12 mouse cellular contexts compared by ENCODE assay signal in the genomic region with DNA sequence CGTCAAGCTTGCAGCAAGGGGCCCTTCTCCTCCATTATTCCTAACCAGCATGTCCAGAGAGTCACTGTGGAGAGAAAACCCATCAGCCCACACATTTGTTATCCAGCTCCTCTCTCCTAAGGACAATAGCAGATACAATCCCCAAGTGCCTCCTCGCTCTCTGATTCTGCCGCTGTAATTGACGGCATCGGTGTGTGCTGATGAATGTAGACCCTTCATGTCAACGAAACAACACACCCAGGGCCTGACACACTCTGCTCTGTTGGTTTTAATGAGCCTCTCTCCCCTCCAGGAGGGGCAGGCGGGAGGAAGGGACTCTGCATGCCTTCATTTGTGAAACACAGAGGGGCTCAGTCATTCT. TPM values are rescaled to one million over a fixed set of nuclear protein-coding genes. Genes with fewer than 3 reads are reported as not detected.
A peak's percentile ranks its signal among the peaks of the same experiment; 100 is the strongest.
DNase-seq lines count a peak whose midpoint lies in the region; ATAC-seq lines count a peak whose summit lies in the region.
"Had no signal": no experiment of that assay in that cellular context is flagged by ENCODE, and none has a peak within 500 bp of the region (broad histone marks: within the 10 kb centered on the region; RNA-seq: fewer than 3 reads in every experiment).

No protein-coding gene starts in this region.

- H3K36me3 ChIP-seq in kidney, embryonic 14.5 days (ENCODE audit: control insufficient read depth, insufficient read depth, low read length) = peaks cover 20% of the 10 kb centered on the region; the same call in 1 of the 2 replicates
- H3K36me3 ChIP-seq in forebrain, embryonic 14.5 days (ENCODE audit: control insufficient read depth, insufficient read depth, low read length) = peaks cover 4% of the 10 kb centered on the region; the same call in 1 of the 2 replicates
- H3K36me3 ChIP-seq in limb, embryonic 13.5 days = peaks cover 43% of the 10 kb centered on the region
- H3K36me3 ChIP-seq in neural tube, embryonic 14.5 days (ENCODE audit: control insufficient read depth, insufficient read depth, low read length) = no peaks in the 10 kb centered on the region

- 22% methylated on average over 7 of the region's 7 CpGs for WGBS in kidney, embryonic 14.5 days
- WGBS in forebrain, embryonic 14.5 days = 3% methylated on average over 7 of the region's 7 CpGs
- WGBS in limb, embryonic 13.5 days = 16% methylated on average over 7 of the region's 7 CpGs
- WGBS in neural tube, embryonic 14.5 days = 12% methylated on average over 7 of the region's 7 CpGs

- H3K9me3 ChIP-seq in kidney, embryonic 14.5 days (ENCODE audit: control insufficient read depth, low read length) = peaks cover 7% of the 10 kb centered on the region; the same call in 1 of the 2 replicates
- 0 out of 2 replicates have a peak, but pooled peaks cover 5% of the 10 kb centered on the region for H3K9me3 ChIP-seq in forebrain, embryonic 14.5 days (replicated peaks; ENCODE audit: control insufficient read depth, low read length)
- H3K9me3 ChIP-seq in limb, embryonic 13.5 days = peaks cover 10% of the 10 kb centered on the region
- no peaks in the 10 kb centered on the region for H3K9me3 ChIP-seq in neural tube, embryonic 14.5 days (ENCODE audit: control insufficient read depth, low read length)

- H3K27me3 ChIP-seq in kidney, embryonic 14.5 days (ENCODE audit: control insufficient read depth, insufficient read depth, low read length) = no peaks in the 10 kb centered on the region
- no peaks in the 10 kb centered on the region for H3K27me3 ChIP-seq in forebrain, embryonic 14.5 days (replicated peaks; ENCODE audit: control insufficient read depth, insufficient read depth, low read length)
- no peaks in the 10 kb centered on the region for H3K27me3 ChIP-seq in limb, embryonic 13.5 days
- no peaks in the 10 kb centered on the region for H3K27me3 ChIP-seq in neural tube, embryonic 14.5 days (ENCODE audit: control insufficient read depth, insufficient read depth, low read length)
- H3K27me3 ChIP-seq: Patski had no signal

- no peak overlapping the region for H3K4me2 ChIP-seq in kidney, embryonic 14.5 days (replicated peaks; ENCODE audit: low read depth, low read length)
- no peak overlapping the region for H3K4me2 ChIP-seq in forebrain, embryonic 14.5 days (ENCODE audit: low read length)
- peak overlapping the region; percentile 19 for H3K4me2 ChIP-seq in limb, embryonic 13.5 days (replicated peaks)
- H3K4me2 ChIP-seq in neural tube, embryonic 14.5 days (ENCODE audit: low read depth, low read length) = no peak overlapping the region

- DNase-seq in kidney, postnatal 14 days = no peak
- DNase-seq in forebrain, embryonic 14.5 days (ENCODE audit: low spot score) = peak; percentile 50
- no peak for DNase-seq in right cerebral cortex, postnatal 10 days (ENCODE audit: low spot score in 2 of 2)
- DNase-seq in lung, postnatal 14 days = no peak
- DNase-seq: liver had no signal

- H3K4me1 ChIP-seq in kidney, embryonic 14.5 days (ENCODE audit: control insufficient read depth, insufficient read depth, low read length) = peaks cover 20% of the 10 kb centered on the region
- H3K4me1 ChIP-seq in forebrain, embryonic 14.5 days (ENCODE audit: control insufficient read depth, insufficient read depth, low read length) = peaks cover 16% of the 10 kb centered on the region
- peaks cover 31% of the 10 kb centered on the region for H3K4me1 ChIP-seq in limb, embryonic 13.5 days
- H3K4me1 ChIP-seq in neural tube, embryonic 14.5 days (ENCODE audit: control insufficient read depth, insufficient read depth, low read length) = peaks cover 29% of the 10 kb centered on the region

- H3K27ac ChIP-seq in kidney, embryonic 14.5 days (ENCODE audit: low read depth, low read length) = peak overlapping the region; percentile 78
- H3K27ac ChIP-seq in forebrain, embryonic 14.5 days (ENCODE audit: low read depth, low read length) = peak overlapping the region; percentile 77
- H3K27ac ChIP-seq in limb, embryonic 13.5 days = peak overlapping the region; percentile 85; the same call in 1 of the 2 replicates
- peak overlapping the region; percentile 81 for H3K27ac ChIP-seq in neural tube, embryonic 14.5 days (ENCODE audit: low read depth, low read length)
- H3K27ac ChIP-seq: heart, adult 2 months; stomach, postnatal 0 days had no signal

- no peak overlapping the region for H3K4me3 ChIP-seq in kidney, embryonic 14.5 days (ENCODE audit: low read length)
- H3K4me3 ChIP-seq in forebrain, embryonic 14.5 days (ENCODE audit: low read depth, low read length) = no peak overlapping the region
- H3K4me3 ChIP-seq in limb, embryonic 13.5 days = no peak overlapping the region
- H3K4me3 ChIP-seq in neural tube, embryonic 14.5 days (ENCODE audit: low read depth, low read length) = no peak overlapping the region
- H3K4me3 ChIP-seq: heart, adult 2 months had no signal

- H3K9ac ChIP-seq in kidney, embryonic 14.5 days (ENCODE audit: low read depth, low read length) = no peak overlapping the region
- H3K9ac ChIP-seq in forebrain, embryonic 14.5 days (ENCODE audit: low read length) = no peak overlapping the region
- no peak overlapping the region for H3K9ac ChIP-seq in limb, embryonic 13.5 days
- no peak overlapping the region for H3K9ac ChIP-seq in neural tube, embryonic 14.5 days (replicated peaks; ENCODE audit: low read depth, low read length)

- ATAC-seq in kidney, embryonic 14.5 days (ENCODE audit: low FRiP score, low TSS enrichment) = peak; percentile 30; the same call in 1 of the 2 replicates
- 0 out of 2 replicates have a peak, but pooled peaks have one; percentile 27 for ATAC-seq in forebrain, embryonic 14.5 days
- peak; percentile 45; the same call in 1 of the 2 replicates for ATAC-seq in limb, embryonic 13.5 days (ENCODE audit: low FRiP score, low read depth)
- ATAC-seq in neural tube, embryonic 14.5 days (ENCODE audit: low read depth) = peak; percentile 55; the same call in 1 of the 2 replicates
- ATAC-seq in activated CD4-positive, CD25-positive, alpha-beta regulatory T cell, adult 4 months = no peak

RNA-seq across cellular contexts. Expression of a gene that starts 27.8 kb away (rescaled TPM):
- polyA plus RNA-seq in kidney, embryonic 14.5 days (2014; fragmentation: Nextera tagmentation; extraction: Ambion mirVana) = 109 and 122 TPM in 2 replicates
- 61.8 and 64.7 TPM in 2 replicates for polyA plus RNA-seq in forebrain, embryonic 14.5 days (2014; fragmentation: Nextera tagmentation; extraction: Ambion mirVana)
- polyA plus RNA-seq in limb, embryonic 13.5 days (2015; fragmentation: Nextera tagmentation; extraction: Ambion mirVana) = 62.6 and 65.0 TPM in 2 replicates
- polyA plus RNA-seq in neural tube, embryonic 14.5 days (2014; fragmentation: Nextera tagmentation; extraction: Ambion mirVana) = 67.9 and 69.8 TPM in 2 replicates
- polyA plus RNA-seq in activated CD4-positive, CD25-positive, alpha-beta regulatory T cell, adult 4 months (2017; shearing (Covaris generic)) = 10 to 100 TPM; 53.8 to 54.2 TPM
